Mouse (Mus musculus): ENCODE measurements around the gene Zfp282. TPM values are rescaled to one million over a fixed set of nuclear protein-coding genes. Genes with fewer than 3 reads are reported as not detected.
"Not testable (repeated sequence)": the region's sequence is repeated elsewhere in the genome, so short reads cannot be mapped to it uniquely, and the experiment has no call there.

Gene Zfp282
- polyA plus RNA-seq, 1 experiment, result 0.32 TPM

DNA sequence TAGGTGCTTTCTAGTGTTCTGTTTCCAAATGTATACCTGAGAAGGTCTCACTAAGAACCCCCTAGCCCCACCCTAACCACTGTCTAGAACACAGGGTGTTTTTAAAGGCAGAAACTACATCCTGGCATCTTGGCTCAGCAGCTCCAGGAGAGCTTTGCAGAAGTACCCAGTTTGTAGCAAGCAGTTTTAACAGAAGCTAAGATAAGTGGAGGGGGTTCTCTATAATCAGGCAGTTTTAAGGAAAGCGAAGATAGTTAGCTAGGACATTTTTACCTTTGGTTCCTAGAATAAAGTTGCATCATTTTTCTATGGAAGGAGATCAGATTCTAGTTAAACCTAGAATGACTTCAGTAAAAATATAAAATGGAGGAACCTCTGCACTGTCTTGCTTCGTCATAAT, 35.2 kb upstream of the Zfp282 start:
- TF ChIP-seq GATA1 (IDR thresholded peaks at IDR 0.05; ENCODE audit: low read length) (no peak), TAL1 (IDR thresholded peaks at IDR 0.05; ENCODE audit: low read length) (no peak)
- peaks cover 33% of the 10 kb centered on the region for H3K4me1 ChIP-seq (ENCODE audit: control insufficient read depth)
- H3K4me3 ChIP-seq (replicated peaks), result no peak overlapping the region
- peaks cover 8% of the 10 kb centered on the region for H3K36me3 ChIP-seq (ENCODE audit: control insufficient read depth)
- H3K27me3 ChIP-seq (ENCODE audit: control insufficient read depth), result no peaks in the 10 kb centered on the region
- H3K9me3 ChIP-seq (ENCODE audit: control insufficient read depth, low read length), result no peaks in the 10 kb centered on the region

DNA sequence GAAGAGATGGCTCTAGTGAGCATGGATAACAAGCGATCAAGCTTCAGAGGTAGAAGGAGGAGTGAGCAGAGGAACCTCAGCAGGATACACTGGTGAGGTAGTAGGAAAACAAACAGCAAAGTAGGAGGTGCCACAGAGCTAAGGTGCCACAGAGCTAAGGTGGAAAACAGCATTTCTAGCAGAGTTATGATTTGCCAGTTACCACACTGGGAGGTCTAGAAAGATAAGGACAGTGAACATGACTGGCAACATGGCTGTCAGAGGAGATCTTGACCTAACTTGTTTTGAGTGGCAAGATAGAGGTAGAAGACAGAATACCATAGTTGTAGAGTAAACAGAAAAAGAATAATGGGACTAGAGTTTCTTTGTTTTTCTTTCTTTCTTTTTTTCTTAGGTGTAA, 34.7 kb upstream of the Zfp282 start:
- TF ChIP-seq TAL1 (IDR thresholded peaks at IDR 0.05; ENCODE audit: low read length) (no peak), GATA1 (IDR thresholded peaks at IDR 0.05; ENCODE audit: low read length) (no peak)
- peaks cover 8% of the 10 kb centered on the region for H3K36me3 ChIP-seq (ENCODE audit: control insufficient read depth)

DNA sequence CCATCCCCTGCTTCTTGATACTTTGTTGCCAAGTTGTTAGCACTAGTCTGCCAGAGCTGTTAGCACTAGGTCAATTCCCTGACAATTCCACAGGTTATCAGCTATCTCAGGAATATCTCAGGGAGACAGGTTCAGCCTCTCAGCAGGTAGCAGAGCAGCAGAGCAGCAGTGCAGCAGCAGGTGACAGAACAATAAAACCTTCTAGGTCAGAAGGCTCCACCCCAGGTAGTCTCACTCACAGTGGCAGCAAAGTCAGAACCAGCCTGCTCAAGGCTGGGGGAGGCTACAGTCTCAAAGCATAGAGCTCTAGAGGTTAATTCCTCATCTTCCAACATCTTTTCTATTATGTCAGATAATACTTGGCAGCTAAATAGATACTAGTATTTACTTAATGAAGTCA, 31.2 kb upstream of the Zfp282 start:
- H3K27me3 ChIP-seq (ENCODE audit: control insufficient read depth), result no peaks in the 10 kb centered on the region
- no peak overlapping the region for H3K4me3 ChIP-seq (replicated peaks)
- peaks cover 9% of the 10 kb centered on the region for H3K4me1 ChIP-seq (ENCODE audit: control insufficient read depth)
- H3K36me3 ChIP-seq (ENCODE audit: control insufficient read depth), result peaks cover 3% of the 10 kb centered on the region; the same call in 1 of the 2 replicates
- no peaks in the 10 kb centered on the region for H3K9me3 ChIP-seq (ENCODE audit: control insufficient read depth, low read length)
- TF ChIP-seq TAL1 (IDR thresholded peaks at IDR 0.05; ENCODE audit: low read length) (no peak), GATA1 (IDR thresholded peaks at IDR 0.05; ENCODE audit: low read length) (no peak)

More for the DNA sequence above, 34.7 kb upstream of the Zfp282 start:
- H3K4me1 ChIP-seq (ENCODE audit: control insufficient read depth), result peaks cover 31% of the 10 kb centered on the region
- H3K27me3 ChIP-seq (ENCODE audit: control insufficient read depth), result no peaks in the 10 kb centered on the region
- no peaks in the 10 kb centered on the region for H3K9me3 ChIP-seq (ENCODE audit: control insufficient read depth, low read length)
- no peak overlapping the region for H3K4me3 ChIP-seq (replicated peaks)

DNA sequence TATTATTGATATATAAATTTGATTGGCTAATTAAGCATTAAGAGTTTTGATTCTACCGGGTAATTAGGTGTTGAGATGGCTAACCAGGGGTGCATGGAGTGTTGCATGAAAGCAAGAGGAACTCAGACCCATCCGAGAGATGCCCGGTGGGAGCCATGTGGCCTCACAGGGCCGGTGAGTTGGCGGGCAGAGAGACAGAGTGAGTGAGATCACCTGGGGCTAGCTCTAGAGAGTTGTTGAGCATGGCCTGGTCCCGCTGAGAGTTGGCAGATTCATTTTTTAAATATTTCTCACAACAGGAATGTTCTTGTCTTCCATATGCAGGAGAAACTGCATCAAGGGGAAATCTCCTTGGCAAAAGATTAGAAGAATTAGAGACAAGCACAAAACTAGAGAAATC, 19.8 kb upstream of the Zfp282 start:
- H3K4me3 ChIP-seq (replicated peaks), result no peak overlapping the region
- H3K4me1 ChIP-seq (ENCODE audit: control insufficient read depth), result no peaks in the 10 kb centered on the region
- no peaks in the 10 kb centered on the region for H3K27me3 ChIP-seq (ENCODE audit: control insufficient read depth)
- no peak for TF ChIP-seq GATA1 (IDR thresholded peaks at IDR 0.05; ENCODE audit: low read length)
- no peak for TF ChIP-seq TAL1 (IDR thresholded peaks at IDR 0.05; ENCODE audit: low read length)
- peaks cover 11% of the 10 kb centered on the region for H3K36me3 ChIP-seq (ENCODE audit: control insufficient read depth)
- H3K9me3 ChIP-seq (ENCODE audit: control insufficient read depth, low read length), result no peaks in the 10 kb centered on the region

DNA sequence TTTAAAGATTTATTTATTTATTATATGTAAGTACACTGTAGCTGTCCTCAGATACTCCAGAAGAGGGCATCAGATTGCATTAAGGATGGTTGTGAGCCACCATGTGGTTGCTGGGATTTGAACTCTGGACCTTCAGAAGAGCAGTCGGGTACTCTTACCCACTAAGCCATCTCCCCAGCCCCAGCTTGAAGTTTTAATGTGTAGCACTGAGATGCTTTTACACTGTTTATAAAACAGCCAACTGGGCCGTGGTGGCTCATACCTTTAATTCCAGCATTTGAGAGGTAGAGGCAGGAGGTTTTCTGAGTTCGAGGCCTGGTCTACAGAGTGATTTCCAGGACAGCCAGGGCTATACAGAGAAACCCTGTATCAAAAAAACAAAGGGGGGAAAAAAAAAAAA, 19.3 kb upstream of the Zfp282 start:
- peaks cover 11% of the 10 kb centered on the region for H3K36me3 ChIP-seq (ENCODE audit: control insufficient read depth)
- not testable (repeated sequence) for H3K4me1 ChIP-seq (ENCODE audit: control insufficient read depth); H3K4me3 ChIP-seq (replicated peaks); H3K9me3 ChIP-seq (ENCODE audit: control insufficient read depth, low read length); H3K27me3 ChIP-seq (ENCODE audit: control insufficient read depth)

DNA sequence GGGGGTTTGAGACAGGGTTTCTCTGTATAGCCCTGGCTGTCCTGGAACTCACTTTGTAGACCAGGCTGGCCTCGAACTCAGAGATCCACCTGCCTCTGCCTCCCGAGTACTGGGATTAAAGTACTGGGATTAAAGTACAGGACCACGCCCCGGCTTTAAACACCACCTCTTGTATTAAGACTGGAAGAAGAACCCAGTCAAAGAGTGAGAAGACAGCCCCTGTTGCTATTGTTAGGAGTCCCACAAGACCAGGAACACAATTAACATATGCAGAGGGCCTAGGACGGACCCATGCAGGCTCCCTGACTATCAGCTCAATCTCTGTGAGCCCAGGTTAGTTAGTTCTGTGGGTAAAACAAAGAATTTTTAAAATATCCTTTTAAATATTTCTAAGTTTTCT, 4.7 kb upstream of the Zfp282 start:
- H3K27me3 ChIP-seq (ENCODE audit: control insufficient read depth), result no peaks in the 10 kb centered on the region
- peaks cover 8% of the 10 kb centered on the region for H3K4me1 ChIP-seq (ENCODE audit: control insufficient read depth)
- no peak for TF ChIP-seq GATA1 (IDR thresholded peaks at IDR 0.05; ENCODE audit: low read length)
- TF ChIP-seq TAL1 (IDR thresholded peaks at IDR 0.05; ENCODE audit: low read length), result no peak
- no peak overlapping the region for H3K4me3 ChIP-seq (replicated peaks)
- H3K9me3 ChIP-seq (ENCODE audit: control insufficient read depth, low read length), result no peaks in the 10 kb centered on the region
- H3K36me3 ChIP-seq (ENCODE audit: control insufficient read depth), result peaks cover 5% of the 10 kb centered on the region

DNA sequence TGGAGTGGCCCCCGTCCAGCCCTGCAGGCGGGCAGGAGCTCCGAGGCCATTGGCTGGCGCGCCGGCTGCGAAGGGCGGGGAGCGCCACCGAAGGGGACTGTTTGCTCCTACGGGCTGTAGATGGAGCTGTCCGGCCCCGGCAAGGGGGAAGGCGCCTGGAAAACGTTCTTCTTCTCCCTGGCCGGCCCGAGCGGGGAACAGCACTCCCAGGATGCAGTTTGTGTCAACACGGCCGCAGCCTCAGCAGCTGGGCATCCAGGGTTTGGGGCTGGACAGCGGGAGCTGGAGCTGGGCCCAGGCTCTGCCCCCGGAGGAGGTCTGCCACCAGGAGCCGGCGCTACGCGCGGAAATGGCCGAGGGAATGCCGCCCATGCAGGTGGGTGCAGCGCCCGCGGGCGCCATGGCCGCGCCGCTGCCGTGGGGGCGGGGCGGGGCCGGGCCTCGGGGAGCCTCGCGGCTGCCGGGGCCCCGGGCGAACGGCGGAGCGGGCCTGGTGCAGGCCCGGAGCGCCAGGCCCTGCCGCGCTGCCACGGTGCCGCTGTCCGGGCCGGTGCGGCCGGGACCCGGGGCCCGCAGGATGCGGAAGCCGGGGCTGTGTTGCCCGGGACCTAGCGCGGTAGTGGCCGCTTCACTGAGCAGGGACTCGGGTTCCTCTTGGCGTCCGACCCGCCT, 593 bp downstream of the Zfp282 start:
- H3K9me3 ChIP-seq (ENCODE audit: control insufficient read depth, low read length), result no peaks in the 10 kb centered on the region
- H3K36me3 ChIP-seq (ENCODE audit: control insufficient read depth), result peaks cover 25% of the 10 kb centered on the region
- H3K27me3 ChIP-seq (ENCODE audit: control insufficient read depth), result no peaks in the 10 kb centered on the region
- TF ChIP-seq GATA1 (IDR thresholded peaks at IDR 0.05; ENCODE audit: low read length), result no peak
- TF ChIP-seq TAL1 (IDR thresholded peaks at IDR 0.05; ENCODE audit: low read length), result no peak
- peaks cover 33% of the 10 kb centered on the region for H3K4me1 ChIP-seq (ENCODE audit: control insufficient read depth)
- peak overlapping the region; percentile 85 for H3K4me3 ChIP-seq (replicated peaks)

DNA sequence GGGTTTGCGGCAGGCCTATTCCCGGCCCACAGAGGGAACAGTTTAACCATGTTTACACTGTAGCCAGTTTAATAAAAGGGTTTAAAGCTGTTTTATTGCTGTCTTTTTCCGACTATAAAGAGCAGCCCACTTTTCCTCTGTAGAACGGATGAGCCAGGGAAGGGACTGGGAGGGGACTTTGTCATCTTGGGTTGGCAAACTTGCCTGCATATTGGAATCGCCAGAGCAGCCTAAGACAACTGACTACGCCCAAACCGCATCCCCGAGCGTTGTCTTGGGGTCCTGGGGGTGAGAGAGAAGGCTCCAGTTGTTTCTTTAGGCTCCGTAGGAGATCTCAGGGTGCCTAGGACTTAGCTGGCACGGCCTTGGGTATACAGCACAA, 1.1 kb downstream of the Zfp282 start:
- Histone ChIP-seq H3K9me3 (ENCODE audit: control insufficient read depth, low read length) (no peaks in the 10 kb centered on the region), H3K4me1 (ENCODE audit: control insufficient read depth) (peaks cover 33% of the 10 kb centered on the region), H3K36me3 (ENCODE audit: control insufficient read depth) (peaks cover 29% of the 10 kb centered on the region), H3K4me3 (replicated peaks) (peak overlapping the region; percentile 85), H3K27me3 (ENCODE audit: control insufficient read depth) (no peaks in the 10 kb centered on the region)
- no peak for TF ChIP-seq TAL1 (IDR thresholded peaks at IDR 0.05; ENCODE audit: low read length)
- TF ChIP-seq GATA1 (IDR thresholded peaks at IDR 0.05; ENCODE audit: low read length), result no peak

DNA sequence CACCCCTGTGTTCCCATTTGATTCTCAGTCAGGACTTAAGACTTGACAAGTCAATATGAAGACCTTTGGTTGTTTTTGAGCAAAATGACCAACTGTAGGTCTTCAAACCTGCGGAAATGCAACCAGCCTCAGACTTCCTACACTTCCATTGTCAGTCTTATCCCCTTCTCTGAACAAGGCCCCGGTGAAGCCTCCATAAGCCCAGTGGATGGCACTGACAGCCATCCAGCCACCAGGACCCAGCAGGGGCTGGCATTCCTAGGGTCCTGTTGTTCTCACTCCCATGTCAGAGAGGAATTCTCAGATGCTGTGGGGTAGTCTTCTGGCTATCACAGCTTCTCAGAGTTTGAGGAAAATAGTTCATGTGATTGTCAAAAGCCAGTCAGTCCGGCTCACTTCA, 1.6 kb downstream of the Zfp282 start:
- no peak for TF ChIP-seq GATA1 (IDR thresholded peaks at IDR 0.05; ENCODE audit: low read length)
- no peak for TF ChIP-seq TAL1 (IDR thresholded peaks at IDR 0.05; ENCODE audit: low read length)

More for the DNA sequence above, 1.6 kb downstream of the Zfp282 start:
- Histone ChIP-seq H3K4me3 (replicated peaks) (peak overlapping the region; percentile 85), H3K36me3 (ENCODE audit: control insufficient read depth) (peaks cover 33% of the 10 kb centered on the region), H3K9me3 (ENCODE audit: control insufficient read depth, low read length) (no peaks in the 10 kb centered on the region), H3K4me1 (ENCODE audit: control insufficient read depth) (peaks cover 33% of the 10 kb centered on the region), H3K27me3 (ENCODE audit: control insufficient read depth) (no peaks in the 10 kb centered on the region)
